Mouse (Mus musculus): ENCODE measurements around the gene Foxk2.

- TF ChIP-seq CTCF (IDR thresholded peaks at IDR 0.05; ENCODE audit: low read depth) (no peak), EP300 (IDR thresholded peaks at IDR 0.05; ENCODE audit: low read depth) (no peak)
These were observed 66.9 kb downstream of the Foxk2 start for GRCm38 (mm10) chr11:121326681-121327080.

Measured in liver, postnatal 0 days (tissue).